Mouse (Mus musculus) neural tube, embryonic 14.5 days (tissue): ENCODE results near the gene Dpp3. TPM values are rescaled to one million over a fixed set of nuclear protein-coding genes. Genes with fewer than 3 reads are reported as not detected.
"Not testable (repeated sequence)": the region's sequence is repeated elsewhere in the genome, so short reads cannot be mapped to it uniquely, and the experiment has no call there.

ENCODE experiments used
- ATAC-seq: fragments of 200-750 bp; cut with Nextera tagmentation; 2 replicates; pipeline ENCODE4 v1.8.0; 2017; ENCODE audit warnings: low read depth, mild to moderate bottlenecking, moderate TSS enrichment, moderate library complexity
- H3K27ac ChIP-seq: fragments of 300-500 bp; sonication (generic); 2 replicates; pipeline ENCODE4 v1.5.1; 2014; ENCODE audit warnings: low read depth, mild to moderate bottlenecking, control low read depth, low read length, moderate library complexity, mixed read lengths
- H3K27me3 ChIP-seq: fragments of 300-500 bp; sonication (generic); 2 replicates; pipeline ENCODE4 v1.6.1; 2014; ENCODE audit warnings: low read length; ENCODE audit not compliant: control insufficient read depth, insufficient read depth
- H3K36me3 ChIP-seq: fragments of 300-500 bp; sonication (generic); 2 replicates; pipeline ENCODE4 v1.6.1; 2014; ENCODE audit warnings: low read length, mixed read lengths; ENCODE audit not compliant: control insufficient read depth, insufficient read depth
- H3K4me1 ChIP-seq: fragments of 300-500 bp; sonication (generic); 2 replicates; pipeline ENCODE4 v1.6.1; 2014; ENCODE audit warnings: low read length; ENCODE audit not compliant: control insufficient read depth, insufficient read depth
- H3K4me2 ChIP-seq: fragments of 300-500 bp; sonication (generic); 2 replicates; pipeline ENCODE4 v1.6.1; 2014; ENCODE audit warnings: mild to moderate bottlenecking, low read depth, low read length, control low read depth
- H3K4me3 ChIP-seq: fragments of 300-500 bp; sonication (generic); 2 replicates; pipeline ENCODE4 v1.5.1; 2014; ENCODE audit warnings: low read depth, low read length, control low read depth, mixed read lengths
- H3K9ac ChIP-seq: fragments of 300-500 bp; sonication (generic); replicated peaks from 2 replicates; pipeline ENCODE4 v1.6.1; 2014; ENCODE audit warnings: low read depth, mild to moderate bottlenecking, control low read depth, low read length, mixed read lengths
- H3K9me3 ChIP-seq: fragments of 300-500 bp; sonication (generic); 2 replicates; pipeline ENCODE4 v1.6.1; 2016; ENCODE audit warnings: low read length; ENCODE audit not compliant: control insufficient read depth
- WGBS: fragments of 180-500 bp; shearing (Covaris S2); extraction: QIAGEN DNeasy Blood & Tissue Kit; methylation state at CpG from one replicate; pipeline ENCODE4 v1.1.7; 2014; 5-methylcytosine and 5-hydroxymethylcytosine counted together
- polyA plus RNA-seq: library from polyadenylated mRNA; unstranded; fragments of >200 nt; fragmentation: Nextera tagmentation; extraction: Ambion mirVana; gene quantifications from 2 replicates; pipeline ENCODE4 v1.2.1, GENCODE M21; 2014

Dpp3 gene
- 75.9 and 95.2 TPM in 2 replicates for polyA plus RNA-seq

GRCm38 (mm10) chr19:4927904-4928531, at the start of gene Dpp3:
TSS of gene Dpp3 (minus strand) at chr19:4928287.
- Histone ChIP-seq H3K27ac (peak within 1 kb of the TSS; percentile 74), H3K4me2 (peak within 1 kb of the TSS; percentile 68), H3K9me3 (no peaks in the 10 kb centered on the region), H3K27me3 (no peaks in the 10 kb centered on the region), H3K4me3 (peak within 1 kb of the TSS; percentile 57), H3K4me1 (peaks cover 13% of the 10 kb centered on the region), H3K9ac (peak within 1 kb of the TSS; percentile 55), H3K36me3 (0 out of 2 replicates have a peak, but pooled peaks cover 11% of the 10 kb centered on the region)
- WGBS: under 1% methylated on average over 32 of the region's 32 CpGs
- peak; percentile 98 for ATAC-seq

- no peaks in the 10 kb centered on the region for H3K9me3 ChIP-seq
- no peaks in the 10 kb centered on the region for H3K27me3 ChIP-seq
- WGBS: 85% methylated on average over 2 of the region's 2 CpGs
- H3K9ac ChIP-seq: no peak overlapping the region
- no peak overlapping the region for H3K4me2 ChIP-seq
- peaks cover 1% of the 10 kb centered on the region; the same call in 1 of the 2 replicates for H3K4me1 ChIP-seq
- H3K4me3 ChIP-seq: no peak overlapping the region
- H3K36me3 ChIP-seq: peaks cover 19% of the 10 kb centered on the region; the same call in 1 of the 2 replicates
- no peak for ATAC-seq
- H3K27ac ChIP-seq: no peak overlapping the region
These were observed 40.1 kb upstream of the Dpp3 start for GRCm38 (mm10) chr19:4968236-4968635.

GRCm38 (mm10) chr19:4961928-4962601, 34.0 kb upstream of the Dpp3 start, which contains the start of gene Mrpl11:
TSS of gene Mrpl11 (plus strand) at chr19:4962147.
- H3K27me3 ChIP-seq: no peaks in the 10 kb centered on the region
- H3K36me3 ChIP-seq: peaks cover 19% of the 10 kb centered on the region; the same call in 1 of the 2 replicates
- H3K9ac ChIP-seq: peak within 1 kb of the TSS; percentile 61
- H3K4me1 ChIP-seq: peaks cover 7% of the 10 kb centered on the region; the same call in 1 of the 2 replicates
- no peaks in the 10 kb centered on the region for H3K9me3 ChIP-seq
- H3K27ac ChIP-seq: peak within 1 kb of the TSS; percentile 72; the same call in 1 of the 2 replicates
- H3K4me3 ChIP-seq: peak within 1 kb of the TSS; percentile 63
- peak; percentile 98 for ATAC-seq
- peak within 1 kb of the TSS; percentile 54 for H3K4me2 ChIP-seq
- under 1% methylated on average over 34 of the region's 34 CpGs for WGBS

- WGBS: 80% methylated on average over 9 of the region's 9 CpGs
- H3K36me3 ChIP-seq, H3K4me1 ChIP-seq, H3K4me2 ChIP-seq, H3K4me3 ChIP-seq, H3K9me3 ChIP-seq, ATAC-seq, H3K27me3 ChIP-seq, H3K9ac ChIP-seq, H3K27ac ChIP-seq: not testable (repeated sequence)
These were observed 20.6 kb upstream of the Dpp3 start for GRCm38 (mm10) chr19:4948641-4949040.

- WGBS: 41% methylated on average over 6 of the region's 6 CpGs
- no peak for ATAC-seq
- Histone ChIP-seq H3K4me2 (no peak overlapping the region), H3K36me3 (no peaks in the 10 kb centered on the region), H3K27me3 (peaks cover 3% of the 10 kb centered on the region; the same call in 1 of the 2 replicates), H3K9ac (no peak overlapping the region), H3K4me1 (peaks cover 9% of the 10 kb centered on the region; the same call in 1 of the 2 replicates), H3K4me3 (no peak overlapping the region), H3K9me3 (no peaks in the 10 kb centered on the region), H3K27ac (no peak overlapping the region)
These were observed 17.5 kb upstream of the Dpp3 start for GRCm38 (mm10) chr19:4945540-4945939.

GRCm38 (mm10) chr19:4943253-4943588, 15.1 kb upstream of the Dpp3 start:
- no peak; the same call in 1 of the 2 replicates for ATAC-seq
- H3K4me2 ChIP-seq: peak overlapping the region; percentile 86
- H3K36me3 ChIP-seq: no peaks in the 10 kb centered on the region
- peaks cover 9% of the 10 kb centered on the region; the same call in 1 of the 2 replicates for H3K4me1 ChIP-seq
- 5% methylated on average over 13 of the region's 13 CpGs for WGBS
- H3K27me3 ChIP-seq: peaks cover 3% of the 10 kb centered on the region; the same call in 1 of the 2 replicates
- H3K9ac ChIP-seq: peak overlapping the region; percentile 78
- peak overlapping the region; percentile 73 for H3K4me3 ChIP-seq
- peak overlapping the region; percentile 76 for H3K27ac ChIP-seq
- no peaks in the 10 kb centered on the region for H3K9me3 ChIP-seq

- peaks cover 9% of the 10 kb centered on the region; the same call in 1 of the 2 replicates for H3K4me1 ChIP-seq
- H3K9ac ChIP-seq: peak within 1 kb of the TSS; percentile 78
- H3K4me2 ChIP-seq: peak within 1 kb of the TSS; percentile 86
- H3K27ac ChIP-seq: peak within 1 kb of the TSS; percentile 76
- WGBS: under 1% methylated on average over 50 of the region's 55 CpGs
- H3K27me3 ChIP-seq: peaks cover 3% of the 10 kb centered on the region; the same call in 1 of the 2 replicates
- no peaks in the 10 kb centered on the region for H3K36me3 ChIP-seq
- no peaks in the 10 kb centered on the region for H3K9me3 ChIP-seq
- H3K4me3 ChIP-seq: peak within 1 kb of the TSS; percentile 73
- ATAC-seq: peak; percentile 95
These were observed 14.6 kb upstream of the Dpp3 start, which contains the start of gene Peli3 for GRCm38 (mm10) chr19:4942551-4943252. TSS of gene Peli3 (minus strand) at chr19:4943127.

- H3K4me1 ChIP-seq: peaks cover 6% of the 10 kb centered on the region; the same call in 1 of the 2 replicates
- no peak overlapping the region for H3K4me2 ChIP-seq
- H3K9me3 ChIP-seq: no peaks in the 10 kb centered on the region
- H3K36me3 ChIP-seq: 0 out of 2 replicates have a peak, but pooled peaks cover 6% of the 10 kb centered on the region
- no peak overlapping the region for H3K9ac ChIP-seq
- H3K27ac ChIP-seq: no peak overlapping the region
- H3K4me3 ChIP-seq: no peak overlapping the region
- 89% methylated on average over 17 of the region's 17 CpGs for WGBS
- ATAC-seq: no peak
- H3K27me3 ChIP-seq: peaks cover 2% of the 10 kb centered on the region; the same call in 1 of the 2 replicates
These were observed 9.6 kb upstream of the Dpp3 start for GRCm38 (mm10) chr19:4937444-4938310.
